Mouse (Mus musculus): Measurements from ENCODE around the gene Gpc6. TPM values are rescaled to one million over a fixed set of nuclear protein-coding genes. Genes with fewer than 3 reads are reported as not detected.

The Gpc6 gene
- polyA plus RNA-seq, 1 experiment = not detected

DNA sequence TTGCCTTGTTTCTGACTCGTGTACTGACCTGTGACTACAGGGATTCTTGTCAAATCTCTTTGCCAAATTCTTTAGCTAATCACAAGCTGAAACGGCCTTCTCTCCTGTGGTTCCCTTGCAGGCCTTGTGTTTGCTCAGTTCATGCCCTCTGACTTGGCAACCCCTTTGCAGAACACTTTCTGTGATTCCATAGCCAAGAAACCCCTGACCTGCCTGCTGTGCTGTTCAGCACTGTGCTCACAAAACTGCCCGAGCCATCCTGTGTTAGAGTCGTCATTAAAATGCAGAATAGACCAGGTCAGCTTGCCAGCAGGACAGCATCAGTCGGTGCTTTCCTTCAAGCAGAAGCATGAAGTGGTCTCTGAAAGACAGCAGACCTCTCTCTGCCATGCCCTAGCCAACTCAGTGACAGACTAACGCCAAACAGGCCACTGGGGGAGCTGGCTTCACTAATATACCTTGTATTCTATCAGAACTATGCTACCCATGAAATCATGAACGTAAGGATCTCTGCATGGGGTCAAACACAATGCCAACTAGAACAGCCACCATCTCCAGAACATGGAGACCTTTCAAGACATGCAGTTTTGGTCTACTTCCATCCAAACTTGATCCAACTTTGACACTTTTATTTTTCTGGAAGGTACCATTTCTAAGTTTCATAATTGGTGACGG is 459.1 kb downstream of the Gpc6 start:
- WGBS = 47% methylated on average over 8 of the region's 8 CpGs
- no peak overlapping the region for H3K4me3 ChIP-seq (ENCODE audit: insufficient read depth, low read depth, low read length)
- no peaks in the 10 kb centered on the region for H3K4me1 ChIP-seq (ENCODE audit: control insufficient read depth, insufficient read depth, low read length)
- H3K27ac ChIP-seq (ENCODE audit: insufficient read depth, low read depth, low read length) = no peak overlapping the region
- no peak for TF ChIP-seq POLR2A (IDR thresholded peaks at IDR 0.05; ENCODE audit: insufficient read depth, low read depth, low read length)
- TF ChIP-seq CTCF (IDR thresholded peaks at IDR 0.05; ENCODE audit: insufficient read depth, low read depth, low read length) = no peak

DNA sequence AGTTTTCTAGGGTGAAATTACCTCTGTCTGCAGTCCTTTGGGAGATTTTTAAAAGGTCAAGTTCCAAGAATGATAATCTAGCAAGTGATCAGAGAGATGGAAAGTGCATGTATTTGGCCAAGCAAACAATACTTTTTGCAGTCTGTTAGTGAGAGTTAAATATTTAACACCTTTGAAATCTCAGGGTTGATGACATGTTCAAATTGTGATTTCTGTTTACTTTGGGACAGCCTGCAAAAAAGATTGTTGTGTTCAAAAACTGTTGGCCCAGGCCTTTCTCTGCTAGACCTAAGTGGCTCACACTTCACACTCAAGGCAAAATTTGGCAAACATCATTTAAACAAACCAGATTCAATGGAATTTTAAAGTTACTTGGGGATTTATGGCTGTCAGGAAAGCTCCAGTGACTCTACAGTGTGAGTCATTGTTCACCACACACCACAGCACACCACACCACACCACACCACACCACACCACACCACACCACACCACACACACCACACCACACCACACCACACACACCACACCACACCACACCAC is 460.7 kb downstream of the Gpc6 start:
- Histone ChIP-seq H3K4me3 (ENCODE audit: insufficient read depth, low read depth, low read length) (no peak overlapping the region), H3K4me1 (ENCODE audit: control insufficient read depth, insufficient read depth, low read length) (no peaks in the 10 kb centered on the region), H3K27ac (ENCODE audit: insufficient read depth, low read depth, low read length) (no peak overlapping the region)
- TF ChIP-seq CTCF (IDR thresholded peaks at IDR 0.05; ENCODE audit: insufficient read depth, low read depth, low read length) = no peak

DNA sequence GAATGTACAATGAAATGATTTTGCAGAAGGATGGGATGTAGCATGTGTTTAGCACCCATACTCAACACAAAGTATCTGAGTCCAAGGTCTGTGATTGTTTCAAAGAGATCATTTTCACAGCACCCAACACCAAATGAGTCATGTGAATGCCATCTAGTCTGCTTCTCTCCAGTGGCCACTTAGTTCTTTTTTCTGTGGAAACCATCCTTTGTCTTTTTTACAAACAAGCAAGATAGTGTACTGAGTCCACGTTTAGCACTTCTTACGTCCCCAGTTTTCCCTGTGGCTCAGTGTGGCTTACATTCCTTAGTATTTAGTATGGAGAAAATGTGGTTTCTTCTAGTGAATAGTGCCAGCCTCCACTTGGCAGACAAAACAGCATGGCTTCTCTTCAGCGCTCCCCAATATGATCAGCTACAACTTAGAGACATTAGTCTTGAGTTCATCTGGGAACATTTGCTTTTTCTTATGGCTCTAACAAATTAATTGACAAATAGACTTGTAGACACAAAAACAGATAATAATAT is 465.7 kb downstream of the Gpc6 start:
- Histone ChIP-seq H3K4me1 (ENCODE audit: control insufficient read depth, insufficient read depth, low read length) (no peaks in the 10 kb centered on the region), H3K27ac (ENCODE audit: insufficient read depth, low read depth, low read length) (no peak overlapping the region), H3K4me3 (ENCODE audit: insufficient read depth, low read depth, low read length) (no peak overlapping the region)
- no peak for TF ChIP-seq CTCF (IDR thresholded peaks at IDR 0.05; ENCODE audit: insufficient read depth, low read depth, low read length)
- no peak for TF ChIP-seq POLR2A (IDR thresholded peaks at IDR 0.05; ENCODE audit: insufficient read depth, low read depth, low read length)
- 69% methylated on average over 3 of the region's 3 CpGs for WGBS

DNA sequence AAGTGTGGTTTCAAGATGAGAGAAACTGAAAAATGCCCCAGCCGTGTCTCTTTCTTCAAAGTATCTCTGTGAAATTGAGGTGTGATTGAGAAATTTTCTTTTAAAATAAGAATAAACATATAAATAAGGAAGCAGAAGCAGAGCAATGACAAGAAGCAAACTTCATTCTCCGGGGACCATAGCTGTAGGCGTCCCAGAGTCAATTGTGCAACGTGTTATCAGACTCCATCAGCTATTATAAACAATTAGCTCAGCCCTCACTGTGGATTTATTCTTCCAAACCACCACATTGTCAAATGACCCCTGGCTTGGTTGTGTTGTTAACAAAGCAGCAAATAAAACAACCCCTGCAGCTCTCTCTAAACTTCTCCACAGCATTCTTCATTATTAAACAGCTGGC is 466.3 kb downstream of the Gpc6 start:
- no peak overlapping the region for H3K27ac ChIP-seq (ENCODE audit: insufficient read depth, low read depth, low read length)
- no peaks in the 10 kb centered on the region for H3K4me1 ChIP-seq (ENCODE audit: control insufficient read depth, insufficient read depth, low read length)
- H3K4me3 ChIP-seq (ENCODE audit: insufficient read depth, low read depth, low read length) = no peak overlapping the region
- no peak for TF ChIP-seq CTCF (IDR thresholded peaks at IDR 0.05; ENCODE audit: insufficient read depth, low read depth, low read length)
- no peak for TF ChIP-seq POLR2A (IDR thresholded peaks at IDR 0.05; ENCODE audit: insufficient read depth, low read depth, low read length)
- 73% methylated on average over 4 of the region's 4 CpGs for WGBS

DNA sequence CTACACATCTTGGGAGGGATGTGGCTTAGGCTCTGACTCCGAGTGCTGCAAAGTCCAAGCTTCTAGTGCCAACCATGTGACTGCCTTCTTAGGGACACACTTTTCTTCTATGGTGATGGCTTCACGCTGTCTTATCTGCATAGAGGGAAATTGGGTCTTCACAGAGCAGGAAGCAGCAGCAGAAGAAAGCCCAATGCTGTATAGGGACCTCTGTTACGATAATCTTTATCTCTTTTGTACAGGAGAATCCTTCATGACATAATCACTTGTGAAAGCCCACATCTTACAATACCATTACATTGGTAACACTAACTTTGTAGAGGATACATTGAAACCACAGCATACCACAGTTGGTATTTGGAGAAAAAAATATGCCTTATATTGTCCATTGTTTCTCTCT is 472.1 kb downstream of the Gpc6 start:
- no peaks in the 10 kb centered on the region for H3K4me1 ChIP-seq (ENCODE audit: control insufficient read depth, insufficient read depth, low read length)
- no peak overlapping the region for H3K4me3 ChIP-seq (ENCODE audit: insufficient read depth, low read depth, low read length)
- WGBS = 88% methylated on average over 3 of the region's 3 CpGs
- H3K27ac ChIP-seq (ENCODE audit: insufficient read depth, low read depth, low read length) = no peak overlapping the region
- TF ChIP-seq CTCF (IDR thresholded peaks at IDR 0.05; ENCODE audit: insufficient read depth, low read depth, low read length) = no peak
- TF ChIP-seq POLR2A (IDR thresholded peaks at IDR 0.05; ENCODE audit: insufficient read depth, low read depth, low read length) = no peak

DNA sequence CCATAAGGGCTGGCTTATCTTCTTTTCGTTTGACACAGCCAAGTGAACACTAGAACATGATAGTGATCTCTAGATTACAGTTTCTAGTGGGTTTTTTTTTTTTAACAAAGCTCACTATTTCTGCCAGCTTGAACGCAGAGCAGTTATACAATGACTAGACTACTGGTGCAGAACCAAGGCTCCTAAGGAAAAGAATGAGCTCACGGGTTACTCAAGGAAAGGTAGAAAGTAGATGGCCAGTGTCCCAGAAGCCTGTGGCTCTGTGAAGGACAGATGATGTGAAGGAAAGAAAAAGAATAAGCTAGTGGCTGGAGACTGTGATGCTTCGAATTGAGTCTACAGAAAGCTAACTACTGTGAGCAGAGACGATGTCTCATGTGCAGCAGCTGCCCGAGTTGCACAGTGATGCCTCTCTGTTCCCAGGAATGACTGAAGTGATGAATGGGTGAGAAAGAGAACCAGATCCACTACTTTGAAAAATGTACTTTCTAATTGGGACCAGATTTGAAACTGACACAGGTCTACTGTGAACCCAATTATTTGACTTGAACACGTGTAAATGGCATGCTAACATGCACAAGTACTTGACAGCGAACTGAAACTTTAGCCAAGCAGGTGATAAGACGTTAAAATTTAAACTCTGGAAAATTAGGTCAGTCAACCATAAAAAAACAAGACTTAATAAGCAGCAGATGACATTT is 482.9 kb downstream of the Gpc6 start:
- H3K4me3 ChIP-seq (ENCODE audit: insufficient read depth, low read depth, low read length) = no peak overlapping the region
- H3K27ac ChIP-seq (ENCODE audit: insufficient read depth, low read depth, low read length) = no peak overlapping the region
- no peak for TF ChIP-seq CTCF (IDR thresholded peaks at IDR 0.05; ENCODE audit: insufficient read depth, low read depth, low read length)
- no peak for TF ChIP-seq POLR2A (IDR thresholded peaks at IDR 0.05; ENCODE audit: insufficient read depth, low read depth, low read length)
- H3K4me1 ChIP-seq (ENCODE audit: control insufficient read depth, insufficient read depth, low read length) = no peaks in the 10 kb centered on the region
- WGBS = 80% methylated on average over 9 of the region's 9 CpGs

DNA sequence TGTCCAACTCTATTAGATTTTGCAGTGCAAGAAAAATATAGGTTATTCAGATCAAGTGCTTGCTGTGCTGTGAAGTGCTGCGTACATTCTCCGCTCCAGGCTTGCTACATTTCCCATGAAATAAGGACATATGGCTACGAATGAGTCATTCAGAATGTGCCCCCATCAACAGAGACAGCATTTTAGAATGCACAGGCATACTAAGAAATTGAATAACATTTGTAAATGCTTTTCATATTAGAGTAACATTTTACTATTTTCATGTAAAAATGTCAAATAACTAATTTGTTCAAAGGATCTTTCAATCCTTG is 483.4 kb downstream of the Gpc6 start:
- TF ChIP-seq CTCF (IDR thresholded peaks at IDR 0.05; ENCODE audit: insufficient read depth, low read depth, low read length) (no peak), POLR2A (IDR thresholded peaks at IDR 0.05; ENCODE audit: insufficient read depth, low read depth, low read length) (no peak)
- no peak overlapping the region for H3K4me3 ChIP-seq (ENCODE audit: insufficient read depth, low read depth, low read length)
- no peak overlapping the region for H3K27ac ChIP-seq (ENCODE audit: insufficient read depth, low read depth, low read length)
- 83% methylated on average over 3 of the region's 3 CpGs for WGBS
- H3K4me1 ChIP-seq (ENCODE audit: control insufficient read depth, insufficient read depth, low read length) = no peaks in the 10 kb centered on the region

DNA sequence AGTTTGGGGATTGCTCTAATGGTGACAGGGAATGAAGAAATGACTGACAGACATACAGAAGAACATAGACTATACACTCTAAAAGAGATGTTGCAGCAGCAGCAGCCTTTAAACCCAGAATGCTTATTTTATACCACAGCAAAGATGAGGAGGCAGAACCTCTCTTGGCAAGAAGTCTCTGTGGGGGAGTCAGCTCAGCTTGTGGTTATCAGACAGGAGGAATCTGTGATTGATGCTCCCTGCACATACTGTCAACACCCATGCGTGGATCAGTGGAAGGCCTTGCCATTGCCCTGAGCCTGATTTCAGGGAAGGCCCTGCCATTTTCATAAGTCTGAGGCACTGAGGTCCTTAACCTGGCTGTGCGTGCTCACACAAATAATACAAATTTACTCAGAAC is 484.7 kb downstream of the Gpc6 start:
- H3K4me1 ChIP-seq (ENCODE audit: control insufficient read depth, insufficient read depth, low read length) = no peaks in the 10 kb centered on the region
- WGBS = 97% methylated on average over 2 of the region's 2 CpGs
- TF ChIP-seq POLR2A (IDR thresholded peaks at IDR 0.05; ENCODE audit: insufficient read depth, low read depth, low read length) (no peak), CTCF (IDR thresholded peaks at IDR 0.05; ENCODE audit: insufficient read depth, low read depth, low read length) (no peak)
- no peak overlapping the region for H3K27ac ChIP-seq (ENCODE audit: insufficient read depth, low read depth, low read length)
- H3K4me3 ChIP-seq (ENCODE audit: insufficient read depth, low read depth, low read length) = no peak overlapping the region

DNA sequence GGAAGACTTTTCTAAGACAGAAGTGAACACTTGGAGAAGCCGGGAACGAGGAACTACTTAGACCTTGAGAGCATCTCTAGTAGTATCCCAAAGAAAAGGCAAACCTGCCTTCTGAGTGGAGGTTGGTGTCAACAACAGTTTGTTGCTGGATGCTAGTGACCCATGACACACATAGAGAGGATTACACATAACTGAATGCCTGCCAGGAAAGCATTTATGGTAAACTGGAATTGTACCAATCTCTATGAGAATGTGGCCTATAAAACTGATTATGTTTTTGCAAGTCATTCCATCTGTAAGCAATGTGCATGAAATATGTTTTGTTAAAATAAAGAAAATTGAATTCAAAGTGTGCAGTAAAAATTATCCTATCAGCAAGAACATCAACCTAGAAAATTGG is 485.4 kb downstream of the Gpc6 start:
- no peaks in the 10 kb centered on the region for H3K4me1 ChIP-seq (ENCODE audit: control insufficient read depth, insufficient read depth, low read length)

More for the DNA sequence above, 485.4 kb downstream of the Gpc6 start:
- WGBS = 98% methylated on average over 2 of the region's 2 CpGs
- Histone ChIP-seq H3K27ac (ENCODE audit: insufficient read depth, low read depth, low read length) (no peak overlapping the region), H3K4me3 (ENCODE audit: insufficient read depth, low read depth, low read length) (no peak overlapping the region)
- TF ChIP-seq CTCF (IDR thresholded peaks at IDR 0.05; ENCODE audit: insufficient read depth, low read depth, low read length) (no peak), POLR2A (IDR thresholded peaks at IDR 0.05; ENCODE audit: insufficient read depth, low read depth, low read length) (no peak)

Data from olfactory bulb, adult 2 months (tissue).